Mouse (Mus musculus) left cerebral cortex, adult 8-10 months (tissue): Measurements from ENCODE around the gene Galns. TPM values are rescaled to one million over a fixed set of nuclear protein-coding genes. Genes with fewer than 3 reads are reported as not detected.
A peak's percentile ranks its signal among the peaks of the same experiment; 100 is the strongest.
"Not testable (repeated sequence)": the region's sequence is repeated elsewhere in the genome, so short reads cannot be mapped to it uniquely, and the experiment has no call there.

Experiments used
- DNase-seq, 2 experiments: peaks; one replicate each; pipeline ENCODE4 v3.0.0; 2022; ENCODE audit warnings: low spot score in 2 of 2
- total RNA-seq, 4 experiments: library from RNA; stranded (reverse); gene quantifications; 2 replicates each; pipeline ENCODE4 v1.2.4; 2022

Gene Galns
- total RNA-seq, 4 experiments from 2014 or later, result 9.3 to 11.5 (median 10.9) TPM

DNA sequence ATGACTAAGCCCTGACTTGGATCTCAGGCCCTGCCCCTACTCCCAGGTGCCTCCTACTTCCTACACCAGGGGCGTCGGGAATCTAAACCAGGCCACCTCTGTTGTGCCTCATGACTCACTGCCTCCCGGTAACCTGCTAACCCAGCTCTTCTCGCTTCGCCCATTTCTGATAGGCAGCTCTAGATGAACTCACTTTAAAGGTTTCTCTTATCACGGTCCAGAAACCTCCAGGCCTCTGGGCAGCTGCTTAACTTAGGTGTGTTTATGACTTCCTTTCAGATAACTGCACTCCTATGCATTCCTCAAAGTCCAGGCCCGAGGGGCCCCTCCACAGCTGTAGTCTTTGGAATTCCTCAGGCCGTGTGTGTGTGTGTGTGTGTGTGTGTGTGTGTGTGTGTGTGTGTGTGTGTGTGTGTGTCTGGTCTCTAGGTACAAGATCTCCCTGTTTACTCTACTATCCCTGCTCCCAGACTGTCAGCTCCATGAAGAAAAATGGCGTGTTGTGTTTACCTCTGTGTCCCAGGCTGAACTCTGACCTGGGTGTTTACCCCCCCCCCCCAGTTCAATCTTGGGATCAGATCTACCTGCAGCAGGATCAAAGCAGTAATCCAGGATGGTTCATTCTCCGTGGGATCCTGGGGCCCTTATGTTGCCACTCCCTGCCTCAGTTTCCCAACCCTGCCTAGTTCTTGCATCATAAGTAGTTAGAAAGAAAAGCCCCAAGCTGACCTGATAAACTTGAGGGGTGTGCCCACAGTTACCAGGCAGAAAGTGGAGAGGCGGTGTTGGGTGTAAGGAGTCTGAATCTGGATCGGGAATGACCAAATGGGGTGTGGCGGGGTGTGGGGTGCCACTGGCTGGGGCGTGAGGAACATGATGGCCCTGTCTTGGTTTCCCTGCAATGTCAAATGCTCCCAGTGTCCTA lies 24.9 kb upstream of the Galns start:
- no peak for DNase-seq

DNA sequence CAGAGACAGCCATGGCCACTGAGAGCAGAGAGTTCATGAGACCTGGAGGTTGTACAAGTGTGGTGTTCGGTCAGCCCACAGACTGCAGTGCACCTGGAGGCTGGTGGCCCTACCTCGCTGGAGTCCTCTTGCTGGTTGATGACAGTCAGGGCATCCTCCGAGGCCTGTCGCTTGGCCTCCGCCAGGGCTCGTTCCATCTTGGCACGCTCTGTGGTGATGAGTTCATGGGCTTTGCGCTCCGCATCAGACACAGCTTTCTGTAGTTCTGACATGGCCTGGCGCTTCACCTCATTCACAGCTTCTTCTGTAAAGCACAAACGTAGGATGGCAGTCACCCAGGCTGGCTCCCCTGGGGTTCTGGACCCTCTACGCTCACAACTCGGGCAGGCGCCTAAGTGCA lies 21.9 kb upstream of the Galns start:
- DNase-seq, result no peak

DNA sequence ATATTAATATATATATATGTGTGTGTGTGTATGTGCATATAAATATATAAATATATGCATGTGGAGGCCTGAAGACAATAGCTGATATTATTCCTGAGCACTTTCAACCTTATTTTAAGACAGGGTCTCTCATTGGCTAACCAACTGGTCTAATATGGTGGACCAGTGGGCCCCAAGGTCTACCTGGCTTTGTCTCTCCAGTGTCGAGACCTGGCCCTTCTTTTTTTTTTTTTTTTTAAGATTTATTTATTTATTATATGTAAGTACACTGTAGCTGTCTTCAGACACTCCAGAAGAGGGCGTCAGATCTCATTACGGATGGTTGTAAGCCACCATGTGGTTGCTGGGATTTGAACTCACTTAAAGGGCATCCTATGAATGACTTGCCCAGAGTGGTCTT lies 20.9 kb upstream of the Galns start:
- DNase-seq, result not testable (repeated sequence)

DNA sequence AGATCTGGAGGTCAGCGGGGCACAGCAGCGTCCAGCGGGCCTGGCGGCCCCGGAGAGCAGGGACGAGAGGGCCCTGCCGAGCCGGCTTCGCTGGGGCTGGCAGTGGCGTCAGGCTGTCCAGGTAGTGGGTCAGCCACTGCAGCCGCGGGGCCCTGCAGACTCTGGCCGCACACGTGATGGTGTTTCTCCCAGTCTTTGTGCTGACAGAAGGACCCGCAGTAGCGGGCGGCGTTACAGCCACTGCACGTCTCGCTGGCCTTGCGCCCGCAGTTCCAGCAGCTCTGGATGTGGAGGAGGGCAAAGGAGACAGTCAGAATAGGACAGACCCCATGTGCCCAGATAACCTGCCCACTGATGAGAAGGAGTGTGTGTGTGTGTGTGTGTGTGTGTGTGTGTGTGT lies 19.4 kb upstream of the Galns start:
- no peak for DNase-seq

DNA sequence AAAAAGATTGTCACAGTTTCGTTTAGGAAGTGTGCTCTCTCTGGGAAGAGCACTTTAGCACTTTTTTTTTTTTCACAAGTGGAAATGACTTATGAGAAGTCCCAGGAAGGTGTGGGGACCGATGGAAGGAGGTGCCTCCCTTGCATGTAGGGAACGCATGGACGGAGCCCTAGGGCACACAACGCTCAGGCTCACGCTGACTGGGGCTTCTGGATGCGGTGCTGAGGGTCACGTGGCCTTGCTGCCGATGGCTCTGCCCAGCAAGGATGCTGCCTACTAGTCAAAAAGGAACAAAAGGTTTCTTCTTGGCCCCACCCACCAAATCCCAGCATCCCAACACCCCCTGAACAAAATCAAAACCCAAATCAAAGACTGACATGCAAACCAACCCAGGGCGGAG lies 18.1 kb upstream of the Galns start:
- DNase-seq, result no peak

DNA sequence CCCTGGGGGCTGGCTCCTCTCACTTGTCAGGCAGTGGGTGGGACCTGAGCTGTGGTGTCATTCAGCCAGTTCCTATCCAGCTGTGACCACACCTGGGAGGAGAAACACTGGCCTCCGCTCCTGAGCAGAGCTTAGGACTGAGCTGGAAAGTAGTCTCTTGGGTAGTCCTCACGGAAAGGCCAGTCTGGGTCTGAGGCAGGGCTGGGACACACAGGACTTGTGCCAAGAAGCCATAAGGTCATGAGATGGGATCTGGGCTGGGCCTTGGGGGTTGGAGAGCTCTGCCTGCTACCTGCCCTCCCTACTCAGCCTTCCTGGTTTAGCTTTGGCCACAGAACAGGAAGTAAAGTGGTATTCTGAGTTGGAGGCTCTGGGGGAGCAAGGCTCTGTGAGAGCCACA lies 15.6 kb upstream of the Galns start:
- no peak for DNase-seq

DNA sequence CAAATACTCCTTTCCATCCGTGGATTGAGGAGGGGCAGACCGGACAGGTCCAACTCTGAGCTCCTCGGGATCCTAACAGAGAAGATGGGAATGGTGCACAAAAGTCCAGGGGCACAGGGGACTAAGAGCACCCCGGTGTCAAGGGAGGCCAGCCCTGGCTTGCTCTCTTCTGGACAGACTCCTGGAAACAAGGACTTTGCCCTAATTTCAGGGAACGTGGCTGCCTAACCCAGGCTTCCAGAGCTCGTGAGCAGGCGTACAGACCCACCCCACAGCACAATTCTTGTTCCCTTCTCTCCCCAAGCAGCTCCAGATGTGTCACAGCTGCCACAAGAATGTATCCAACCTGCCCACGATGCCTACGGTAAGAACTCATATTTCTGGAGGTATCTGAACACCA lies 14.5 kb upstream of the Galns start:
- no peak for DNase-seq

DNA sequence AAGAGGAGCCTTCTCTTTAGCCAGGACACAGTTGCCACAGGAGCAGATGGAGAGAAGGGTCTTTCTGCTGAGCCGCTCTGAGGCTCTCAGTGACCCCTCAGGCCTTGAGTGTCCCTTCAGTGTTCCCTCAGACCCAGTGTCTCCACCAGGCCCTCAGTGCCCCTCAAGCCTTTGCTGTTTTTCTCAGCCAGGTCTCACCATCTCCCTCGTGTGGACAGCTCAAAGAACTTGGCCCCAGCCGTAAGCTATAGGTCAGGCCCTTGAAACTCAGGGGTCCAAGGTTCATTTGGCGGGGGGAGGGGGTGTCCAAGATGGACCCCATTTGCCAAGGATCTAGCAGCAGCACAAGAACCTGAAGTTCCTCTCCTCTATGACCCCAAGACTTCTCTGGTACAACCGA lies 13.4 kb upstream of the Galns start:
- DNase-seq, result no peak

DNA sequence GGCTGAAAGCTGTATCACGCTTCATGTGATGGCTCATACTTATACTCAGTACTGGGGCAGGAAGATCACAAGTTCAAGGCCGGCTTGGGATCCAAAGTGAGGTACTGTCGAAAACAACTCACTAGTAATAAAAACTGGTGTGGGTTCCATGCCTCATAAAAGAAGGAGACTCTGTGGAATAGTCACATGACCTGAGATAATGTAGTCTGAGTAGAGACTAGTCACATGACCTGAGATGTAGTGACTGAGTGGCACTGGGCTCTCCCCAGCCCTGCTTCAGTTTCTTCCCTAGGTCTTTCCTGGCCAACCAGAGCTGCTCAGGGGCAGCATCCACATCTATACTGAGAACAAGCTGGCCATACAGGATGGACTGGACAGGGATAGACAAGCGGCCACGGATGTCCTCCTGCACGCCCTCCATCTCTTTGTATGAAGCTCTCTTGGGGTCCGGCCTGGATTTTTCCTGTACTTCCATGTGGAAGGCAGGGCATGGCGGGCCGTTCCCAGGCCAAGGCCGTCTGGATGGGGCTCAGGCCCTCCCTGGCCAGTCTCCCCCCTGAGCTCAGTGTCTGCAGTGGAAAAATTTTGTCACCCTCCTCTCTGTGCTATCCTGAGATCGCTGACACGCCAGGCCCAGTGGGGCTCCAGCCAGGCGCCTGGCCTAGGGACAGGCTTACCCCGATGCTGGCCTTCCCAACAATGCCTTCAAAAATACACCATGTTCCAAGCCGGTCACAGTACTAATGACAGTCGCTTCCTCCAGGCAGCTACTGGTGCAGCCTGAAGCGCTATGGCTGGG lies 12.8 kb upstream of the Galns start:
- DNase-seq, result no peak

DNA sequence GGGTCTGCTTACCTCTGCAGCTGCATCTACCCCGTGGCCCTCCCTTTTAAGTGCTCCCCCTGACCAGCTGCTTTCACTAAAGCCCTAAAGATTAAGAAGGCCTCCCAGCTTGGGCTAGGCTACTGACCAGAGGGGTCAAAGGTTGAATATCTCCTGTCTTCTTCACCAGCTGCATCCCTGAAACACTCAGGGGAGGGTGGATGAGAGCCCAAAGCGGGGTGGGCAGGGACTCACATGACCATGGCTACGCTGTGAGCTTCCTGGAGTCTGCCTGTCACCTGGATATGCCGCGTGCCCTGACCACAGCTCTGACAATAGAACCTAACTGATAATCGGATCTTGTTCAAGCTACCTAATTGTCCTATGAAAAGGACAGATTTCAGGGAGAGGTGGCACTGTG lies 11.5 kb upstream of the Galns start, which contains the start of gene Pabpn1l:
Gene Pabpn1l (minus strand): TSS at position 13 of the 400 bp plus-strand sequence.
- no peak for DNase-seq

DNA sequence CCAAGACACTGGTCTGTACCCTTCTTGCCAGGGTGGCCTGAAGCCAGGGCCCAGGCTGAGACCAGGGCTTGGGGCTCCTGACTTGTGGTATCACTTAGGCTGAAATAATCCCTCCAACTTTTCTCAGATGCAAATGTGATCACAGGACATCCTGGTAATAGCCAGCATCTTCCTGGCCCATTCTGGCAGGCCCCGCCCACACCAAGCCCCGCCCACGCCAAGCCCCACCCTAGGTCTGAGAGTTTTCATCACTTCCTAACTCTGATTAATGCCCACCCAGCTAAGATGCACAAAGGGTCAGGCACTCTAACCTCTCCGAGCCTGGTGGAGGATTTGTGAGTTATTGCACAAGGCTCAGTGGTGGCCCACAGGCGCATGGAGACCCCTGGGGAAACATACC lies 9.2 kb upstream of the Galns start:
- no peak for DNase-seq

DNA sequence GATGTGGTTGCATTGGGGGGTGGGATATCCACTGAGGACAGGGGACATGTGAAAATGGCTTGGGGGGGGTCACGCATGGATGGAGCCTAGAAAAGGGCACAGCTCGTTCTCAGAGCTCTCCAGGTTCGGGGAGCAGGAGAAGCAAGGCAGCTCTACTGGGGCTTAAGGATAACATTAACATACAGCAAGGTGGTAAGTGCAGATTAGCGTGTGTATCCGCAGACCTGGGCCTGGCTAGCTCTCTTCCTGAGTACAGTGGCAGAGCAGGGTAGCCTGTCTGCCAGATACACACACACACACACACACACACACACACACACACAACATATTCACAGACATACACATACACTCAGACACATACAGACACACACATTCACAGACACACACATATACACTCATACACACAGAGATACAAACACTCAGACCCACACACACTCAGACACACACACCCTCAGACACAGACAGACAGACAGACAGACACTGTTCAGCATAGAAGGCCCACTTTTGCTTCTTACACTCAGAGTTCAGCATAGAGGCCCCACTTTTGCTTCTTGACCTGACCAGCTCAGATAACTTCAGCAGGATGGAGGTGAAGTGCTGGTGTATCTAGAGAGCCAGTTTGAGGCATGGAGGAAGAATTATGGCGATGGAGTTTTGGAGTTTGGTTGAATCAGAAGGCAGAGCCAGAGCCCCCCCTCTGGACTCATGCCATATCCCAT lies 7.6 kb upstream of the Galns start:
- no peak for DNase-seq

DNA sequence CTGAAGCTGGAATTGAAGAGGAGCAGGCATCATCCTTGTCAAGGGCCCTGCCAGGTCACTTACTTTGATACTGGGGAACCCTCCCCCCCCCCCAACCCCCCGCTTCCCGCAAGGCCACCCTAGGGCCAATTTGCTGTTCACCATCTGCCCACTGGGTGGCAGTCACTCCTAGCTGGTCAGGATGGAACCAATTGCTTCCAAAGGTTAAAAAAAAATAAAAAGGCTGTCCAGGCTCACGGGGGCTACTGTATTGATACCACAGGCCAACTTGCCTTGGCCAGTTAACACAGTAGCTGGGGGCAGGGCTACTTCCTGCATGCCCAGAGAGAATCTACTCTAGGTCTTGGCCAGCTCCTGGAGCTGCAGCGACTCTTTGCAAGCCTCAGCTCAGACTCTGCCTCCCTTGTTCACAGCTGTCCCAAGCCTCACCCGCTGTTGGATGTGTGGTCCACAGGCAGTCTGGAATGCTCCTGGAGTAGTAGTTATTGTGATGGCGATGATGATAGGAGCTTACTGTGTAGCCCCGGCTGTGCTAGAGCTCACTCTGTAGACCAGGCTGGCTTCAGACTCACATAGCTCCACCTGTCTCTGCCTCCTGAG lies 6.8 kb upstream of the Galns start:
- peak in 1 of 2 experiments; percentile 71 for DNase-seq

DNA sequence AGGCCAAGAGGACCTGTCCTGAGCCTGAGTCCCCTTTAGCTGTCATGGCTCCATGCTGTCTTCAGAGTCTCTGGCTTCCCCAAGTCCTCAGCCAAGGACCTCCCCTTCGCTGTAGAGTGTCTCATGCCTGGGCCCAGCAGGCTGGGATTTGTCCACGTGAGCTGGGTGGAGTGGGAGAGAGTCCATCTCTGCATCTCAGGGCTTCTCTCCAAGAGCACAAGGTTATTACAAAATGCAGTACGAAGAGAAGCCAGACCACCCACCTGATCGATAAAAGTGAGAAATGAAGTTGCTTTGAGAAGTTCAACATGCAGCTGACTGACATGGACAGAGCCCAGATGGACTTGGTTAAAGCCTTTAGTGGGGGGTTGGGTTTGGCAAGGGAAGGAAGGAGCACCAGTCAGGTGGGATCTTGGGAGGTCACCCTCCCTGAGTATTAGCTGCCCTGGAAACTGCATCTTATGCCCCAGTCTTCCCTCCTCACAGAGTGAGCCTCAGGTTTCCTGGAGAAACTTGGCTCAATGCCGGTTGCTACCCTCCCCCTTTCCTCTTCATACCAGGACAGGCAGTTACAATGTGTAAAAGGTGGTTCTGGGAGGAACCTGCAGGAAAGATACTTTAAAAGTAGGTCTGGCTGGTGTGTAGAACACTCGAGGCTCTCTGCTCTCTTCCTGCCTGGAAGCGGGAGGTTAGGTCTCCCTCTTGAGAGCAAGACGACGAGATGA lies 5.1 kb upstream of the Galns start:
- DNase-seq, result no peak

DNA sequence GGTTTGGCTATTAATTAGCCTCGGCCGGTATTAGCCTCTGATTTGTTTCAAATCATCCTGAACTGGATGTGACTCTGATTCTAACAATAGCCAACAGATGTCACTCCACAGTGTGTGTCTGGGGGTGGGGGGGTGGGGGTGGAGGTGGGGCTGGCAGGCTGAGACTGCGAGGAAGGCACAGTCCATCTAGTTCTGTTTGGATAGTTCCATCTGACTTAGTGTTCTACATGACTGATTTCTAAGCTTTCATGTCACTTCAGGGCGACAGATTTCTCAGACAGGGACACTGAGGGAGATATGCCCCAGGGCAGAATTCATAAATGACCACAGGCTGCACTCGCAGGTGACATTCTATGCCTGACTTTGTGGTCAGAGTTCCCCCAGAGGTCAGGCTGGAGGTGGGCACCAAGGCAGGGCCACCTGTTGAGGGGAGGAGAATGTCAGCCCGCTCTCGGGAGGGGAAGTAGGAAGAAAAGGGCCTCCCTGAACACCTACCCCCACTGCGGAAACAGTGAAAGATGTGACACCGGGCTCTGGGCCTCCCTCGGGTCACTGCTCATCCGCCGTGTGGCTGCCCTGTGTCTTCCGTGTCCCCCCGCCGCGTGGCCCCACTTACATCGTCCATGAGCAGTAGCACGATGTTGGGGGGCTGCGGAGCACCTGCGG lies 518 bp downstream of the Galns start:
- DNase-seq, result no peak

DNA sequence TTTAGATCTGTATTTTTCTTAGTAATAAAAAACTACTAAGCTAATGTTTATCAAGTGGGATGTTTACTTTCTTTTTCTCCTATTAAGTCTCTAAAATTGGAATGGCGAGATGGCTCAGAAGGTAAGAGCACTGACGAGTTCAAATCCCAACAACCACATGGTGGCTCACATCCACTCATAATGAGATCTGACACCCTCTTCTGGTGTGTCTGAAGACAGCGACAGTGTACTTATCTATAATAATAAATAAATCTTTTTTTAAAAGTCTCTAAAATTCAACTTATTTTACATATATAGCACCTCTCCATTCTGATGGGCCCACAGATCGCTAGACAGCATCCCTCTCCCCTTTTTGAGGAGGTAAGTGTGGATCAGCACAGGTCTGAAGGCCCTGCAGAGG lies 1.1 kb downstream of the Galns start:
- no peak for DNase-seq

DNA sequence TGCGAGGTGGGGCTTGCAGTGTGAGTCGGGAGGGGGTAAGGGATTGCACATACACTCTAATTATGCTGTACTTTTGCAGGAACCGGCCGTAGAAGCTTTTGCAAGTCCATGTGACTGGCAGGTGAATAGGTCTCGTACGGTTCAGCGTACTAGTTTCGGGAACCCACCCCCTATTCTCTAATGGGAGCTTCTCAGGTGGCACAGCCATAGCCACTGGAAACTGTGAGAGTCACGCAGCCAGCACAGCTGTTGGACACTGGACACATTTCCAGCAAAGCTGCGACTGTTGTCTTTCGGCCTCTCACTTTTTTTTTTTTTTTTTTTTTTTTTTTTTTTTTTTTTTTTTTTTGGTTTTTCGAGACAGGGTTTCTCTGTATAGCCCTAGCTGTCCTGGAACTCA lies 4.5 kb downstream of the Galns start:
- DNase-seq, result no peak

DNA sequence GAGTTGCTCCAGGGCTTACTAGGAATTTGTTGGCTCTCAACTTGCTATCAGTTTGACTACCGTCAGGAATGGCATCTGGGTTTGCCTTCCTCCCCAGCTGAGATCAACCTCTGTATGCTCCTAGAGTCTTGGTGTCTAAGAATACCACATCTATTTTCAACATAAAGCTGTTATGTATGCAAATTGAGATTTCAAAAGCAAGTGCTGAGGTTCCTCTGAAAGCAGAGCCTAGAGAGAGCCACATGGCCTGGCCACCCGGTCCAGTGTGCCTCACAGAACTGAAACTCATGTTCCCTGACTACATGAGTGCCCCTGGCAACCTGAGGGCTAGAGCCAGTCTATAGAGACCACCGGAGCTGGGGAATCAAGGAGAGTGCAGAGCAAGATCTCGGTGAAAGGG lies 5.9 kb downstream of the Galns start:
- no peak for DNase-seq

DNA sequence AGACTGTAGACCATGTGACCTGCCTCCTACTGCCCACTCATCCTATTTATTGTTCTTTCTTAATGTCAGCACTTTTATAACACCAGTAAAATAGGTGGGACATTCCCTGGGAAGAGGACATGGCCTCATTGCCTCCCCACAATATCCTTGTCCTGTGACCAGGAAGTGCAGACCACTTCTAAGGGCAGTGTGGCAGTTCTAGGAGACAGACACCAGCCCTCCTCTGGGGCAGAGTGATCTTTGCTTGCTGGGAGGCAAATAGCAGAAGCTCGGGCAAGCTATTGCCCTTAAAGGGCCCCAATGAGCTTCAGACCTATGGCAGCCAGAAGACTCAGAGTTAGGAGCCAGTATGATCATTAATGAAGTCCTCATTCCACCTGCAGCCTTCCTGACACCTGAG lies 6.6 kb downstream of the Galns start:
- no peak for DNase-seq

DNA sequence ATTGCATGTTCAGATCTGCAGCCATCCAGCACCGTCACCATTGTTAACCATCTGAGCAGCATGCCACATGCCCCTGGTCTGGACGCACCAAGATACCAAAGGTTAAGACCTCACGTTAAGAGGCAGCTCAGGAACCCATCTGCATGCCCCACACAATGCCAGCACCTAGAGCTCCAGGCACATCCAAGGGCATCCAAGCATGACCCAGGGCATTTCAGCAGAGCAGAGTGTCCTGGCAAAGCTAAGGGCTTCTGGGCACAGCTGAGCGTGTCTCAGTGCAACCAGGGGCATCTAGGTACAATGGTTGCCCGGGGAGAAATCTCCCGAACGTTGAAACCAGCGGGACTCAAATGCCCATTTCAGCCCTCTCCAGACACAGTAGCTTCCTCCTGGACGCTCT lies 10.6 kb downstream of the Galns start:
- no peak for DNase-seq
